Mouse (Mus musculus): ENCODE data around the gene Sytl1.

Sytl1 gene

DNA sequence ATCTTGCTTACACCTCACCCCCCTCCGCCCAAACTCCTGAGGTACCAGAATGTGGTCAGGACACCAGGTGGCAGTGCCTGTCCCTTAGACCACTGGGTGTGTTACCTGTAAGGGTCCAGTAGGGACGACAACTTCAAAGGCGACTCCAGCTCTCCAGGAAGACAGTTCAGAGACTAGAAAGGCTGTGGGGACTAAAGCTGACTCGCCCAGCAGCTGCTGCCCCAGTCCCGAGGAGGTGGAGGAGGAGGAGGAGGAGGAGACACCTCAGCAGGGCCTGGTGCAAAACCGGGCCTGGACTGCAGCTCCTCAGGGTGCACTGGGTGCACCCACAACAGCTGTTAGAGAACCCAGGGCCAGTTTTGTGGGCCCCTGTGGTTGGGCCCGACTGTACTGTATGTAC, at the start of gene Sytl1:
Gene Sytl1, minus strand, starts transcription at position 232 of the 400 bp plus-strand sequence.
- DNase-seq (ENCODE audit: low read depth, low spot score), result no peak

DNA sequence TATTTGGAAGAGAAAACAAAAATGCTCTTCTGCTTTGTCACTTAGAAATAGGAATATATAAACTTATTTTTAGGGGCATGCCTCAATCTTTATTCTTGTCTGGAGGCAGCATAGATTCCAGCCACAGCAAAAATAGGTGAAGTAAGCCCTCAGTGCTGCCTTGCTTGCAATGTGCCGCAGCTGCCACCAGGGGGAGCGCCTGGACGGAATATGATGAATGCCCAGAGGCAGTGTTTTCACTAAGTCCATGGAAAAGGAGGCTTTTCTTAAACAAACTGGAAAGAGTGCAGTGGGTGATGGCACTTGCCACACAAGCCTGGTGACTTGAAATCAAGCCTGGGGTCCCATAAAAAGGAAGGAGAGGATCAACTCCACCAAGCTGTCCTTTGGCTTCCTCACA, 47.0 kb upstream of the Sytl1 start:
- peak; percentile 76 for DNase-seq (ENCODE audit: low read depth, low spot score)

DNA sequence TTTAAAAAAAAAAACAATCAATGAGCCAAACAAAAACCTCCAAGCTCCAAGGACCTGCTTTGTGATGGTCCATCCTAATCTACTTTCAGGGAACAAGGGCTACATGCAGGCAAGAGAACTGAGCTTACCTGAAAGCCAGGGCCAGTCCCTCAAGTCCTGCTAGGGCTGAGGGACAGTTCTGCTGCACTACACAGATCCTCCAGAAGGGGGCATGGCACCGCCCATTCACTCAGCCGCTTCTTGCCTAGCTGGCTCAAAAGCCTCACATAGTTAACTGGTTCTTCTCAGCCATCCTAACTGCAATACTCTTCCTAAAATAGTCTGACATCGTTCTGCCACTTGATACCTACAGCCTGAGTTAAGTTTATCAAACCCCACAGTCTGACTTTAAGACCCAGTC, 44.4 kb upstream of the Sytl1 start:
- peak; percentile 76 for DNase-seq (ENCODE audit: low read depth, low spot score)

DNA sequence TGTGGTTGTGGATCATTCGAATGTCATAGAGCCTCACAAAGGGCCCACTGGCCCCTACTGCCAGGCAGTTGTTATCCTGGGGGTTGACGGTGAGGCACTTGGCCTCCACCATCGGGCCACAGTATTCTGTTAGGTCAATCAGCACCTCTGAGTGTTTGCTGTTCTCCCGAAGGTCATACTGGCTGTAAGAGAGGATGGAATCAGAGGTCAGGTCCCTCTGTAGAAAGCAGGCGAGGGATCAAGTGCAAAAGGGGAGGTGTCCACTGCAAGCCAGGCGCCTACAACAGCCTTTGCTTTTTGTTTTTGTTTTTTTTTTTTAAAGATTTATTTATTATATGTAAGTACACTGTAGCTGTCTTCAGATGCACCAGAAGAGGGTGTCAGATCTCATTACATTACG, 42.9 kb upstream of the Sytl1 start:
- DNase-seq (ENCODE audit: low read depth, low spot score), result no peak

DNA sequence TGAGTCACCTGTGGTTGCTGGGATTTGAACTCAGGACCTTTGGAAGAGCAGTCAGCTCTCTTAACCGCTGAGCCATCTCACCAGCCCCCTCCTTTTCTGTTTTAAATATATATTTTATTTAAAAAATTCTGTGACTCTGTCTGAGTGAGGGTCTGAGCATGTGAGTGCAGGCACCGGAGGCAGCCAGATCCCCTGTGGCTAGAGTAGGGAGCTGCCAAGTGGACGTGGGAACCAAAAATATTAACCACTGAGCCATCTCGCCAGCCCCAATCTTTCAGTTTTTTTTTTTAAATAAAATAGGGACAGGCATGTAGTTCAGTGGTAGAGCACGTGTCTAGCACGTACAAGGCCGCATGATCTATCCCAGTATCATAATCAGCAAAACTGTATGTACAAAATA, 41.9 kb upstream of the Sytl1 start:
- no peak for DNase-seq (ENCODE audit: low read depth, low spot score)

DNA sequence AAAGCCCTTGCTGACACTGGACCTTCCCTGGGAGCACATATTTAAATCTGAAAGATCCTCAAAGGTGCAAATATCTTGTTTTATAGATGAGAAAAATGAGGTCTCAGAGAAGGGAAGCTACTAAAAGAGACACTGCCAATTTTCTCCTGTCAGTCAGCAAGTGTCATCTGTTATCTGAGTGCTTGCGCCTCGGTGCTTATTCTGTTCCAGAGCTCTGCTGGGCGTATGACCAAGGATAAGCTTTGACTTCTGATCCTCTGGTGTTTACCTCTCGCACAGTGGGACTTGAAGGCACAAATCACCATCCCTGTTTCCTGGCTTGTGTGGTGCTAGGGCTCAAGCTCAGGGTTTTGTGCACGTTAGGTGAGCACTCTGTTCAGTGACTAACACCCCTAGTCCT, 39.8 kb upstream of the Sytl1 start:
- DNase-seq (ENCODE audit: low read depth, low spot score), result no peak

DNA sequence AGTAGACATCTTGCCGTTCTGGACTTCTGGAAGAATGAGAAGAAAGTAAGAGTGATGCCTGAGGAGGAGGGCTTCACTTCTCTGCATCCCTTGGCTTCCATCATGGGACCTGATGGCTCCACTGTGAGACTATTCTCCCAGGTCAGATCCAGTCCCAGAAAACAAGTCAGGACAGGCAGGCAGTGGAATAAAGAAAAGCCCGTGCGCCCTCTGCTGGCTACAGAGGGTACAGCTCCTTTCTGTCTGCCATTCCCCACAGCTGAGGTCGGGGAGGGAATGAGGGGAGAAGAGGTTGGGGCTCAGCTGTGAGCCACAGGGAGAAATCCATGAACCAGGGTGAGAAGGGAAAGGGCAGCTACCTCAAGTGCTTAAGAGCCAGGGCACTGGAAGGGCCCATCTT, 38.9 kb upstream of the Sytl1 start:
- peak; percentile 67 for DNase-seq (ENCODE audit: low read depth, low spot score)

DNA sequence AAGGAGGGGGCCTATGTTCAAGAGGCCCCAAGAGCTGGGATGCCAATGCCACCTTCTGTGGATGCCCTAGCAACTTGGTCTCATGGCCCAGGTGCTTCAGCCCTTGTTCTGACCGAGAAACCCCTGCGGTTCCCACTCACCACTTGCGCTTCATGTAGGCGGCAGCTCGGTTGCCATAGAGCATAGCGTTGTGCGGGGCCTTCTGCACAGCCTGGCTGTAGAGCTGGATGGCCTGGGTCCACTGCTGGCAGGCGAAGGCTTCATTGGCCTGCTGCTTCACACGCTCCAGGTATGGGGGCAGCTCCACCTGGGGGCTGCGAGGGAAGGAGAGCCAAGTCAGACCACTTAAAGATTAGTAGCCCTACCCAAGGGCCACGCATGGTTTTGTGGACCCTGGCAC, 37.5 kb upstream of the Sytl1 start:
- DNase-seq (ENCODE audit: low read depth, low spot score), result no peak

DNA sequence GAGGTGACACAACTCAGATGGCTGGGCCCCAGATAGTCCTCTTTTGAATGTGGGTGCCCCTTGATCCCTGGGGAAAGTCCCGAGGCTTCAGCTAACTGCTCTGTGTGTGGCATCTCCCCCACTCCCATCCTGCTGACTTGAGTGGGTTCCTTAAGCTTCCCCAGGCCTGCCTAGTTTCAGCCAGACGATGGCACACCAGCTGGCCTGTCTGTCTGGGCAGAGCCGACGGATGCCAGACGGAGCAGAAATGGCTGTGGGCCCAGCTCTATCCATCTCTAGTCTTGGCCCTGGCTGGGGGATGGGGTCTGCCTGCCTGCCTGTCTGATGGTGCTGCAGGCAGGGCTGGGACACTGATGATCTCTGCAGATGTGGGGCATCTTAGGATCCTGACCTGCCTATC, 36.8 kb upstream of the Sytl1 start:
- no peak for DNase-seq (ENCODE audit: low read depth, low spot score)

DNA sequence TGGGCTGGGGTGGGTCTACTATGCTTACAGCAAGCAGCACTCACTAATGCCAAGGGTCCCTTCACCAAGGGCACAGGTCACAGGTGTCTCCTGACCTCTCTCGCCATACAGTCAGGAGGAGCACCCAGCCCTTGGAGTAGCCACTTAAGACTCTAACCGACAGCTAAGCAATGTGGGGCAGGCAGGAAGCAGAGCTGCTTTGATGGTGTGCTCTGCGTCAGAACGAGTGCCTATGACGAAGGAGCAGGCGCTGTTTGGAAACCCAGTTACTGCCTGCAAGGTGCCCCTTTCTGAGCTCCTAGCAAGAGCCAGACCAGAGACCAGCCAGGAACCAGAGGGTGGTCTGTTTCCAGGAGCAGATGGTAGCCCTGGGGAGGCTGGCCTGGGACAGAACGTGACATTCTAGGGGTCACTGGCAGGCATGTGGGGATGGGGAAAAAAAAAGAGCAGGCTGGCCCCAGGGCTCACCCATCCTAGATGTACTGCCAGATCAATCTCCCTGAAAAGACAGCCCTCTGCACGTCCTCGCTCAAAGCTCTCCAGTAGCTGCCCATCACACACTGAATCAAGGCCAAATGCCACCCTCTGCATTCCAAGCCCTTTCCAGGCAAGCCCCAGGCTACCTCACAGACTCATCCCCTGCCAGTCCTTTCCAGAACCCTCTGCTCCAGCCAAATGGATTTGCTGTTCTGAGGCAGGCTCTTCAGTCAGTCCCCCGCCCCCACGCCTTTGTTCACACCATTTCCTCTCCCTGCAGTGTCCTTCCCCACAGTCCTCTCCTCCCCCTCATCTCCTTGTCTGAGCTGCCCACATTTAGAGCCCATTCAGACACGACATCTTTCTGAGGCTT, 35.8 kb upstream of the Sytl1 start:
- DNase-seq (ENCODE audit: low read depth, low spot score), result no peak

DNA sequence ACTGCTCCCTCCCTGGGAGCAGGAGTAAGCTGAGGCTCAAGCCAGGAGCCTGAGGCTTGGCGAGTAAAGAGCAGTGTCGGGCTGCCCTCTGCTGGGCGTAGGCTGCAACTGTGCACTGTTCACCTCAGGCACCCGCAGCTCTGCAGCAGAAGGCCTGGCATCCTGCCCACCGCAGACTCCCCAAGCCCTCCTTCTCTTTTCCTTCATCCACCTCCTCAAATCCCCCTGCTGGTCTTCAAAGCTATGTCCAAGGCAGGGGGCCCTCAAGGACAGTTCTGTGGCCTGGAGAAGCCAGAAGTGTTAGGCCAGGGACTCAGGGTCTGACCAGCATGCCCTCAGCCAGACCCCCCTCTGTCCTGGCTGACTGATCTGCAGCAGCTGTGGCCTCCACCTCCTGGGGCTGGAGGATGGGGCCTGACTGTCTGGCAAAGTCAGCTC, 34.9 kb upstream of the Sytl1 start:
- peak; percentile 54 for DNase-seq (ENCODE audit: low read depth, low spot score)

DNA sequence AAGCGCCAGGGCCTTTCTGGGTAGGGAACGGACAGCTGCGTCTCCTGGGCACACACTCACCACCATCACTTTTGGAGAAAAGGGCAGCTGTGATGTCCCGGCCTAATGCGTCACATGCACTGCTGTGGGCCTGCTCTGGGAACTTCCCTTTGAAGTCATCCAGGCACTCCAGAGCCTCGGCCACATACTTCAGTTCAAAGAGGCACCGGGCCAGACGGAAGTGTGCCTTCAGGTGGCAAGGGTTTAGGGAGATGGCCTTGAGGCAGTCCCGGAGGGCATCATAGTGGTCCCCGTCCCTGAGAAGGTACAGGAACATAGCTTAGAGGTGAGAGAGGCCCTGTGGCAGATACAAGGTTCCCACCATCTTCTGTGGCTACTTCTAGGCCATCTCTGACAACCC, 34.4 kb upstream of the Sytl1 start:
- DNase-seq (ENCODE audit: low read depth, low spot score), result no peak

DNA sequence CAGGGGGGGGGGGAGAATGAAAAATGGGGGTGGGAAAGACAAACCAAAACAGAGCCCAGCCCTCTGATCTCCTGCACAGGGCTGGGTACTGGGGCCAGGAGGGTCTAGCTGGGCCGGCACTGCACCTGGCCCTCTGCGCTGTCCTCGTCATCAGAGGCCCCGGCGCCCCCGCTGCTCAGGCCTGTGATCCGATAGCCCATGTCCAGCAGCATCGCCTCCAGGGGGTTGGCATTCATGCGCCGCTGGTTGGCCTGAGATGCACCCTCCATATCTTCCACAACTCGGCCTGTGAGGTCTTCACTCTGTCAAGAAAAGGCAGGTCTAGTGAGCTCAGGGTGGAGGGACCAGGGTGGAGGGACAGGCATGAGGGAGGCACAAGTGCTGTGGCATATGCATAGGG, 31.2 kb upstream of the Sytl1 start:
- DNase-seq (ENCODE audit: low read depth, low spot score), result no peak

DNA sequence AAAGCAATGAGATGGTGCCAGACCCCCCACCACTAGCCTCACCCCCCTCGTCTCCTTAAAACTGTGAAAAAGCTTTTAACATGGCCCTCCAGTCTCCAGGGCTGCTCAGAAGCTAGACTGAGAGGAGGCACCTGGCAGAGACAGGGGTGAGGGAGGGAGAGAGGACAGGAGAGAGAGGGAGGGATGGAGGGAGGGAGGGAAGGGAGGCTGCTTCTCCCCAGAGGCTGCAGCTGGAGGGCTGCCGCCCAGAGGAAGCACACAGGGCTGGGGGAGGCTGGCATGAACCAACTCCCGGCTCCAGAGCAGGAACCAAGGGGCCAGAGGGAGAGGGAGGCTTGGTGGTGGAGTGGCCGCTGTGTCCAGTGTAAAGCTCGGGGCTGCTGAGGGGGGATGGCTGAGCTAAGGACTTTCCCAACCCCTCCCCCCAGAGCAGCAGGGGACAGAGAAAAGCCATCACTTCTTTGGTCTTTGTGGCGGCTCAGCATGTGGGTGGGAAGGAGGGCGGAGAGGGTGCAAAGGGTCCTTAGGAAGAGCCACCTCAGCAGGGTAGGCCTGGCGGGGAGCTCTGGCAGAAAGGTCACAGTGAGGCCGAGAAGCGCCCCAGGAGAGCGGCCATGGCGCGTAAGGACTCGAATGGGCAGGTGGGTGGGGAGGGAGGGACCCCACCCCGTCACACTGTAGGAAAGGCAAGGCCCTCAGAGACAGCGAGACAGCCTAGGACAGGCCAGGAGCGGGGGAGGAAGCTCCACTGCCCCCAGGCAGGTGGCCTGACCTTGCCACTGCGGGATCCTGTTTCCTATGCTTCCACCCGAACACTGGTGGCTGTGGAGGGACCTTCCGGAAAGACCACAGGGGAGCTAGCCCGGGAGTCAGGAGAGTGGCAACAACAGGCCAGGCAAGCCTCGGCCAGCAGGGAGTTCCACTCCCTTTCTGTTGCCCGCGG, 30.3 kb upstream of the Sytl1 start:
- DNase-seq (ENCODE audit: low read depth, low spot score), result peak; percentile 55

DNA sequence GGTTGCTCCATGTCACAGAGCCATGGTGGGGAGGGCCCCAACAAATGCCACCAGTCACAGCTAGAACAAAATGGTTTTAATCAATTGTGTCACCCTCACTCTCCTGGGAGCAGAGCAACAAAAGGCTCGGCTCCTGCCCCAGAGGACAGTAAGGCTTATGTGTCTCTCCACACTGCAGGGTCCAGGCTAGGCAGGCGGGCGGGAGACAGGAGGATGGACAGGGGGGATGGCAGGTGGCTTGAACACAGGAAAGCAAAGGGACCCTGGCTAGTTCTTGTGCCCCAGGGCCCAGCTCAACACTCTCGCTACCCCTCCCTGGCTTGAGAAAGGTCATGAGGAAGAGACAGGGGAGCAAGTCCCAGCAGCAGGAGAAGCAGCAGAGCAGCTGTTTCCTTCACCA, 29.5 kb upstream of the Sytl1 start:
- no peak for DNase-seq (ENCODE audit: low read depth, low spot score)

DNA sequence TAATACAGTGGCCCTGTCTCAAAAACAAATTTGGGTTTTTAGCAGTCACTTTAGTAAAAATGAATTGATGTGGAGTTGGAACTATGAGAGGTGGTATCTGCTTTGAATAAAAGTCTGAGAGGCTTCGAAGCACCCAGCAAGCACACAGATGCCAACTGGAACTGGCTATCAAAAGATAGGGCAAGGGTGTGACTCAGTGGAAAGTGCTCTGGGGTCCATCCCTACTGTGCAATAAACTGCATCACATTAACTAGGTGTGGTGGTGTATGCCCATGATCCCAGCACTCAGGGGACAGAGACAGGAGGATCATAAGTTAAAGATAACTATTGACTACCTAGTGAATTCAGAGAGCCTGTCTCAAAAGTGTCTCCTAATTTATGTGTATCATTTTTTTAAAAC, 28.3 kb upstream of the Sytl1 start:
- DNase-seq (ENCODE audit: low read depth, low spot score), result no peak

DNA sequence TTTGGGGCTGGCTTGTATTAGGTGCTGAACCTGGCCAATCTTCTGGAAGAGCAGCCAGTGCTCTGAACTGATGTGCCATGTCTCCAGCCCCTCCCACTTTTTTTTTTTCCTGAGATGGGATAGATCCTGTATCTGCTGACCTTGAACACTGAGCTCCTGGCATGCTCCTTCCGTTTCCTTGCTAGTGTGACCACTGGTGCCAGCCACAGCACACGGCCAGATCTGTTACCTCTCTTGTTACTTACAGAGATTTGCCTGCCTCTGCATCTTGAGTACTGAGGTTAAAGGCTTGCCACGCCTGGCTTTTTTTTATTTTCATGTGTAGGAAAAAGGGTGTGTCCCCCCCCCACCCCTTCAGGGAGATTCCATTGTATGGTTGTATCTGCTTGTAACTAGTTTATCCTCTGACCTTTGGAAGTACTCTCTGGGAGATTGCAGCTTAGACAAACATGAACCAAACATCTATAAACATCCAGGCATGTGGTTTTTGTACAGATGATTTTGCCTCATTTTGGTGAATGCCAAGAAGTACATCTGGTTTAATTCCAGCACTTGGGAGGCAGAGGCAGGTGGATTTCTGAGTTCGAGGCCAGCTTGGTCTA, 23.7 kb upstream of the Sytl1 start:
- DNase-seq (ENCODE audit: low read depth, low spot score), result peak; percentile 65

DNA sequence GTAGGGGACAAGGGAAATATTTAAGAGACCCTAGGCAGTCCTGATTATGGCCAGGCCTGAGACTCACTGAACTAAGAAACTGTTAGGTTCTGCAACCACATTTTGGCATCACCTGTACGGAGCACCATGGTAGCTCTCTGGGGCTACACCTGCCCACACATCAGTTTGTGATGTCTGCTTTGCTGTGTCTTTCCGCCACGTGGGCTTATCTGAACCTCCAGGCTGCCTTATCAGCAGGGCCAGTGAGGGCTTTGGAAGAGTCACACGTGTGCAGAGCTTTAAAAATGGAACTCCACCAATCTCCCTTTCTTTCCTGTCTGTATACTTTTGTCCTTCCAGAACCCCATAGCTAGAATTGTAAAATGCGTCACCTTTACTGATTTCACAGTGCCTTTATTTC, 23.0 kb upstream of the Sytl1 start:
- no peak for DNase-seq (ENCODE audit: low read depth, low spot score)

DNA sequence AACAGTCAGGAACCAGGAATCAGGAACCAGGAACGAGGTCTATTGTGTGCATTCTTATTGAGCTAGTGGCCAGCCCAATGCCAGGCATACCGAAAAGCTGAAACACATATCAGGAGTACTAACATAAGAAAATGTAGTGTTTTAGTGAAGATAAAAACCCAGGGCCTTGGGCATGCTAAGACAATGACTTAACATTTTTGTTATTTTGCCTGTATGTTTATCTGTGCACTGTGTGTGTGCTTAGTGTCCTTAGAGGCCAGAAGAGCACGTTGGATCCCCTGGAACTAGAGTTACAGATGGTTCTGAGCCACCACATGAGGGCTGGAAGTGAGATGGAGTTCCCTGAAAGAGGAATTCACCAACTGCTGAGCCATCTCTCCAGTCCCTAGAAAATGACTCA, 22.4 kb upstream of the Sytl1 start:
- no peak for DNase-seq (ENCODE audit: low read depth, low spot score)

DNA sequence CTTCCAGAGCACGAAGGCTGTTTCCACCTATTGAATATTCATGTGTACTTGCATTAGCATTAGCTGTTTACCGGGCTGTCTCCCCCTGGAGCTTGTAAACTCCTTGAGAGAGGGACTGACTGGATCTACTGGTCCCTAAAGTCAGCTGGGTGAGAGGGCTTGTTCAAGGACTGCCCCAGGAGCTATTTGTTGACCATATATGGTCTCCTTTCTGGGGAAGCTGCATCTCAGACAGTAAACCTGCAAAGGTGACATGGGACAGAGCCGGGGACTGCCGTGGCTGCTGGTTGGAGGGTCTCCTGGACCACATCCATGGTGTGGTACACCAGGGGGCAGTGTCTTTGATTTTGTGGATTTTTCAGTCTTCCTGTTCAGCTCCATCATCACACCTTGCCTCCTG, 19.7 kb upstream of the Sytl1 start:
- DNase-seq (ENCODE audit: low read depth, low spot score), result peak; percentile 50

DNA sequence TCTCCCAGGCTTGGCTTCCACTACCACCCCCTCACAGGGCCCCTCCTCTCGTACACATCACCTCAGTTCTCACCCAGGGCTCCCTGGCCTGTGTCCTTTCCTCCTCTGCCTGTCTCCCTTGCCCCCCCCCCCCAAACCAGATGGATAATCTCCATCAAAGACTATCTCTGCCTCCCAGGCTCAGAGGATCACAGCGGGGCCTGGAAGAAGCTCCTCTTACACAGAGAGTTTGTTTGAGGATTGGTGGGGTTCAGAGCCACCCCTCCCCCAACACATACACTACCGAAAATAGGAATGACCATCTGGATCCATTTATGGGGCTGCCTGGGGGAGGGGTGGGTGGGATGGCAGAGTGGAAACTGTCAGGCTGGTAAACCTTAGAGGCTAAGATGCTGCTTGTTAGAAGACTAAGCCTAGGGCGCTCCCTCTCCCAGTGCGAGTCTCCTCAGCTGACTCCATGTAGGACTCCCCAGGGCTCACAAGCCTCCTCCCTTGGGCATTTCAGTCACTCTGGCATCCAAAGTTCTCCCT, 19.1 kb upstream of the Sytl1 start:
- no peak for DNase-seq (ENCODE audit: low read depth, low spot score)

DNA sequence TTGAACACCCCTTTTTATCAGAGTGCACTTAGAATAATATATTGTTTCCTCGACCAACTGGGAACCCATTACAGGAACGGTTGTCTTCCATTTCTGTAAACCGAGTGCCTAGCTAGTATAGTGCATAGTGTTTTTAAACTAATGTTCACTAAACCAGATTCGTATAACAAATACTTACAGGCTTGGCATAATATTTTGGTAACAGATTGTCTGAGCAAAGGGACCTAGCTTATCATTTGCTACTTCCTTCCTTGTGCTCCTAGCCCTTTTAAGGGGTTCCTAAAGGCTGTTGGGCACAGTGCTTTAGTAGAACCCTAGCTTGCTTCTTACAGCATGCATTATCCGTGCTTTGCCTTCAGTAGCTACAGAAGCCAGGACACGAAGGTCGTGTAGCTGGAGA, 18.6 kb upstream of the Sytl1 start:
- DNase-seq (ENCODE audit: low read depth, low spot score), result no peak

All from ES-CJ7 (cell line).